Mouse (Mus musculus) splenic B cell, adult 2 months (primary cell): ENCODE measurements around the gene Kcnj11.

Experiments used
- DNase-seq: peaks from one replicate; pipeline ENCODE4 v3.0.0-alpha.2; 2011; ENCODE audit warnings: low read depth, low spot score
- H3K27me3 ChIP-seq: 2 replicates; pipeline ENCODE4 v1.6.1; 2012; ENCODE audit warnings: mild to moderate bottlenecking, low read length, moderate library complexity, mixed read lengths; ENCODE audit not compliant: control insufficient read depth, poor library complexity, insufficient read depth, severe bottlenecking
- H3K36me3 ChIP-seq: 2 replicates; pipeline ENCODE4 v1.6.1; 2012; ENCODE audit warnings: mild to moderate bottlenecking, low read length, moderate library complexity, mixed read lengths; ENCODE audit not compliant: control insufficient read depth, poor library complexity, insufficient read depth, severe bottlenecking

The Kcnj11 gene

DNA sequence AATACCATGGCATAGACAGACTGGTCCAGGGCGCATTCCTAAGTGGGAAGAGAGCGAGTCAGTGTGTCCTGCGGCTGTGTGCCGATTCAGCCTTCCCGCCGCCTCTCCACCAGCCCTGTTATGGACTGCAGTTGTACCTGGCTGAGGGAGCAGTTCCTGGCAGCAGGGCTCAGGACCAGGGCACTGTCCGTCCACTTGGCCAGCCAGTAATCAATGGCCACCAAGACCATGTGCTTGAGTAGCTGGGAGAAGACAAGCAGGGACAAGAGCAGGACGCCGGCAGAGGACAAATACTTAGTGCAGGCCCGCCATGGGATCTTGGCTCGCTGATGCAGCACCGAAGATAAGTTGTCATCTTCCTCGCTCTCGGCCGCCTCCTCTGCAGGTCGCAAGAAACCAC, 16.5 kb upstream of the Kcnj11 start:
- no peak for DNase-seq
- Histone ChIP-seq H3K27me3 (no peaks in the 10 kb centered on the region), H3K36me3 (no peaks in the 10 kb centered on the region)

- H3K36me3 ChIP-seq: no peaks in the 10 kb centered on the region
- no peaks in the 10 kb centered on the region for H3K27me3 ChIP-seq
- no peak for DNase-seq
Observed at GRCm38 (mm10) chr7:46116118-46116581, 15.6 kb upstream of the Kcnj11 start.

- DNase-seq: no peak
- H3K36me3 ChIP-seq: no peaks in the 10 kb centered on the region
- H3K27me3 ChIP-seq: no peaks in the 10 kb centered on the region
Observed at GRCm38 (mm10) chr7:46113435-46113834, 12.9 kb upstream of the Kcnj11 start.

DNA sequence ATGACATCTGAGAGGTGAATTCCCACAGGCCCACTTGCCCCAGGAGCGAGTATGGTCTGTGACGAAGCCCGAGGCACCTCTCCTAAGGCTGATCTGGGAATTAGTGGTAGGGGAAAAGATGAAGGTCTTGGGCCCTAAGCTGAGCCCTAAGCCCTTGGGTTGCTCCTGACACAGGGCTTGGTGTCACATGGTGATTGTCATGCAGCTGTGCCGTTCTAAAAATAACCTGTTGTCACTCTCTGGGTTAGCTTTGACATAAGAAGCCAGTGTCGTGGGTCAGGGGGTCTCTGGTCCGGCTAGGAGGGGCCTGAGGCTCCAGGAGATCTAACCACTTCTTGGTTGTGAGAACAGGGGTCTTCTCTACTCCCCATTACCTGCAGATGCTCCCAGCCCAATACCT, 11.4 kb upstream of the Kcnj11 start:
- H3K36me3 ChIP-seq: no peaks in the 10 kb centered on the region
- H3K27me3 ChIP-seq: no peaks in the 10 kb centered on the region
- no peak for DNase-seq

DNA sequence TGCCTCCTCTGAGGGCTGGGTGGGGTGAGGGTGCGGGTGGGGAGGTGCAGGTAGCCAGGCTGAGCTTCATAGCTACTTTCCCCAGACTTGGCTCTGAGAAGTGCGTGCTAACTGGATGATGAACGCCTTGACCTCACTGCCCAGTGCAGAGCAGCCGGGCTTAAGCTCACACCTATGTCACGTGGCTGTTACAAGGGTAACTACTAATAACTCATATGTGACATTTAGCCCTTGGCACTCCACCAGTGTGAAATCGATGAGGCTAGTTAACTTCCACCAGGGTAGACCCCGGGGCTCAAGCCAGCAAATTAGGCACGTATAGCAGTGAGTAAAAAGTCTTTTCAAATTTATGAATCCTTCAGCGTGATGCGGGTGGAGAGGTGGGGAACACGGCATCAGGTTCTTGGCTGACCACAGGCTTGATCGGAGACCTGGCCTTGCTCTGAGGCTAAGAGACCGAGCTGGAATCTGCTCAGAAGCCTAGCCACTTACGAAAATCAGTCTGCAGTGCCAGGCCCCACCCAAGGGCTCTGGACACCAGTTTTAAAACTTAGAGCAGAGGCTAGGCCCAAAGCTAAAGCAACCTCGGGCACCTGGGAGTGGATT, 10.8 kb upstream of the Kcnj11 start:
- no peak for DNase-seq
- no peaks in the 10 kb centered on the region for H3K27me3 ChIP-seq
- no peaks in the 10 kb centered on the region for H3K36me3 ChIP-seq

DNA sequence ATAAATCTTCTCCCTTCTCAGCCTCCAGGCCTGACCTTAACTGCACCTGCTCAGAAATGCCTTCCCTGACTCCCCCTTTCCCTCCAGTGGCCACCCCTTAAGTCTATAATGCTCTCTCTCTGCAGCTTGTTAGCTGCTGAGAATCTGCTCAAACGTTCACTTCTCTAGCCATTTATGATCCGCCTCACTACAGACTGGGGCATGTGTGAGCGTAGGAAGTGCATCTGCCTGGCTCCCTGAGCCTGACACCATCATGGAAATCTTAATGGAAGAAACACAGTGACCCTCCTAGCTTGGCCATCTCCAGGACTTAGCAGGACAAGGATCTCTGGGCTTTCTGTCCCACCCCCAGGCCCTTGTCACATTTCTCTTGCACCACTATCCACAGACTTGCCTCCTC, 9.5 kb upstream of the Kcnj11 start:
- no peak for DNase-seq
- Histone ChIP-seq H3K27me3 (no peaks in the 10 kb centered on the region), H3K36me3 (no peaks in the 10 kb centered on the region)

DNA sequence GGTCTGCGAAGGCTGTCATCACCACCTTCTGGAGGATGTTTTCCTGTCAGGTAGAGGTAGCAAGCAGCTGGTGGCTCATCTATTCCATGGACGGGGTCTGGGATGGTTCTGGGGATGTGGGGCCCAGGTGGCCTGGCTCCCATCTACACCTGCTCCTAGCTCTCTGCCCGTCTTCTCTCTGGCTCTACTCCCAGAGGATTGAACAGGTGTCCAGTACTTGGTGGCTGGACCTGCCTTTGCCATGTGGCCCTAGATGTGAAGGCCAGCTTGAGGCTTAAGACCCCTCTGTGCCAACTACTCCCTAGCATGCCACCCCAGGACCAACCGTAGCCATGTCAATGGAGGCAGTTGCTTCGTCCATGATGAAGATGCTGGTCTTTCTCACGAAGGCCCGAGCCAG, 4.9 kb upstream of the Kcnj11 start:
- Histone ChIP-seq H3K27me3 (no peaks in the 10 kb centered on the region), H3K36me3 (no peaks in the 10 kb centered on the region)
- no peak for DNase-seq

- DNase-seq: no peak
- no peaks in the 10 kb centered on the region for H3K36me3 ChIP-seq
- H3K27me3 ChIP-seq: no peaks in the 10 kb centered on the region
Observed at GRCm38 (mm10) chr7:46104256-46104915, 3.8 kb upstream of the Kcnj11 start.

- no peak for DNase-seq
- H3K27me3 ChIP-seq: no peaks in the 10 kb centered on the region
Observed at GRCm38 (mm10) chr7:46103771-46104170, 3.2 kb upstream of the Kcnj11 start.

DNA sequence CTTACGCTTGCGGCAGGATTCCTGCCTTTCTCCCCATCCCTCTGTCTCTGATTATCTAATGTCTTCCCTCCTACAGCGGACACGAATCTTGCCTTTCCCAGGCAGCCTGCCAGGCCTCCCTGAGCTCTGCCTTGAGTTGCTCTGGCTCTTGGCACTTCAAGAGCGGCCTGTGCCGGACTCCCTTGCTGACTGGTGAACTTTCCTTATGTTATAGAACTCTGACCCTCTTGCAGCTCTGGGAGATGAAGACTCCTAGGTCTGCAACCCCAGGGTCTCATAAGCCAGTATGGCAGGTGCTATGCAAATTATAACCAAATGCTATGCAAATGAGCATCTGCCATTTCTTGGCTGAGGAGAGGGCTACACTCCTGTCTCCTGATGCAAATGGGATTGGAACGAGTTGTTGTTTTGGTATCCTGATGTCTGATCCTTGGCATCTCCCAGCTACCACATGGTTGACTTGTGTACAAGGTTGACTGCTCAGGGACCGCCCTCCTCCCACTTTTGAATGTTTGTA, 2.6 kb upstream of the Kcnj11 start:
- Histone ChIP-seq H3K36me3 (no peaks in the 10 kb centered on the region), H3K27me3 (no peaks in the 10 kb centered on the region)
- no peak for DNase-seq

More at GRCm38 (mm10) chr7:46103771-46104170, 3.2 kb upstream of the Kcnj11 start:
- H3K36me3 ChIP-seq: no peaks in the 10 kb centered on the region

DNA sequence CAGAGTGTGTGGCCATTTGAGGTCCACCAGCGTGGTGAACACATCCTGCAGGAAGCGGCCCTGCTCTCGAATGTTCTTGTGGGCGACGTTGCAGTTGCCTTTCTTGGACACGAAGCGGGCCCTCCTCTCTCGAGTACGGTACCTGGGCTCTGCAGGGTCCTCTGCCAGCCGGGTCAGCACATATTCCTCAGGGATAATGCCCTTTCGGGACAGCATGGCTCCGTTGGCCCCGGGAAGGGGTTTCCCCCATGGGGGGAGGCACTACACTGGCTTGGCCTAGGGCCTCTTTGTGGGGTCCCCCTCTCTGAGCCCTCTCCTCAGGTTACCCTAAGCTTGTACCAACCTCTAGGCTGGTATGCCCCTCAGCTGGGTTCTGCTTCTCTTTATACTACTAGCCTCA, 882 bp downstream of the Kcnj11 start:
- DNase-seq: peak; percentile 16
- Histone ChIP-seq H3K36me3 (no peaks in the 10 kb centered on the region), H3K27me3 (no peaks in the 10 kb centered on the region)

- DNase-seq: no peak
- no peaks in the 10 kb centered on the region for H3K27me3 ChIP-seq
- no peaks in the 10 kb centered on the region for H3K36me3 ChIP-seq
Observed at GRCm38 (mm10) chr7:46098919-46099286, 1.7 kb downstream of the Kcnj11 start.

GRCm38 (mm10) chr7:46098221-46098918, 2.2 kb downstream of the Kcnj11 start:
- no peaks in the 10 kb centered on the region for H3K27me3 ChIP-seq
- no peak for DNase-seq
- H3K36me3 ChIP-seq: no peaks in the 10 kb centered on the region

DNA sequence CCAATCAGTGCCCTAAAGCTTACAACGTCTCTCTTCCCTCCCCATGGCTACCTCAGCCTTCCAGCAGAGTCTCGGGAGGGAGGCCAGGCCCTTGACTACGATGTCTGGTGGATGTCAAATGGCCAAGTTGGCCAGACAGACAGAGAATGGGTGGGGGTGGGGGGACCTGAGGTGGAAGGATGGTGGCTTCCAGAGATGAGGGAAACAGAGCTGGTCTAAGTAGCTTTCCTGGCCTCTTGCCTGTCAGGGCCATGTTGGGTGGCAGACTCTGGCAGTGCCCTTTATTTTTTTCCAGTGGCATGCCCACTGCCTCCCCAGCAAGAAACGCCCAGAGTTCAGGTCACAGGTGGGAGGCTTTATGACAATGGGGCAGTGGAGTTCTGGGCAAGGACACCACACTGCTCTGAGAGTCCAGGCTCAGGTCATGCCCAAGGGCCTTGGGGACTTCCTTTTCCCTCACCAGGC, 3.2 kb downstream of the Kcnj11 start:
- no peaks in the 10 kb centered on the region for H3K27me3 ChIP-seq
- DNase-seq: no peak
- H3K36me3 ChIP-seq: no peaks in the 10 kb centered on the region

DNA sequence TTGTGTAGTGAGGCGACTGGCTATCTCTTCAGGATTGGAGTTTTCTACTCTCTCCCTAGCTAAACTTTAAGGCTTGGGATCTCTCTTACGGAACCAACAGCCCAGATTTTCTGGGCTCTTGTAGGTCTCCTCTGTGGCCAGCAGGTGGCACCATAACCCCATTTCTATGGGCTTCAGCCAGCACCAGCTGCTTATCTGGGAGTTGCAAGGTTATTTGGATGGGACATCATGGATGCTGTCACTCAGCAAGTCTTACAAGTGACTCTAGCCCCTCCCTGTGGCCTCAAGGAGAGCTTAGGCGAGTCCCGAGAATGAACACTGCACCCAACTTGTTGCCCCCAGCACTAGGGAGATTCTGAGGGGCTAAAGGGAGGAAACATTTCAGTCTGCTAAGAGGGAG, 4.4 kb downstream of the Kcnj11 start:
- peak; percentile 72 for DNase-seq
- Histone ChIP-seq H3K36me3 (no peaks in the 10 kb centered on the region), H3K27me3 (no peaks in the 10 kb centered on the region)
